Mouse (Mus musculus): ENCODE results near the gene Gja10. TPM values are rescaled to one million over a fixed set of nuclear protein-coding genes. Genes with fewer than 3 reads are reported as not detected.

Gene Gja10
- polyA plus RNA-seq, 1 experiment = not detected

- TF ChIP-seq CTCF (IDR thresholded peaks at IDR 0.05; ENCODE audit: borderline replicate concordance, extremely low read depth, insufficient read depth, insufficient read length) (peak; percentile 49; the same call in 1 of the 2 replicates), POLR2A (IDR thresholded peaks at IDR 0.05; ENCODE audit: borderline replicate concordance, extremely low read depth, insufficient read depth, insufficient read length, poor library complexity, severe bottlenecking) (no peak)
- peak; percentile 88 for DNase-seq (ENCODE audit: low read depth)
These were observed 41.6 kb downstream of the Gja10 start for GRCm38 (mm10) chr4:32560724-32561554.

GRCm38 (mm10) chr4:32560246-32560645 is 42.3 kb downstream of the Gja10 start:
- DNase-seq (ENCODE audit: low read depth) = peak; percentile 63
- TF ChIP-seq CTCF (IDR thresholded peaks at IDR 0.05; ENCODE audit: borderline replicate concordance, extremely low read depth, insufficient read depth, insufficient read length) (no peak), POLR2A (IDR thresholded peaks at IDR 0.05; ENCODE audit: borderline replicate concordance, extremely low read depth, insufficient read depth, insufficient read length, poor library complexity, severe bottlenecking) (no peak)

- TF ChIP-seq CTCF (IDR thresholded peaks at IDR 0.05; ENCODE audit: borderline replicate concordance, extremely low read depth, insufficient read depth, insufficient read length) (no peak), POLR2A (IDR thresholded peaks at IDR 0.05; ENCODE audit: borderline replicate concordance, extremely low read depth, insufficient read depth, insufficient read length, poor library complexity, severe bottlenecking) (no peak)
- DNase-seq (ENCODE audit: low read depth) = no peak
These were observed 47.1 kb downstream of the Gja10 start for GRCm38 (mm10) chr4:32555506-32555905.

GRCm38 (mm10) chr4:32551337-32551736 is 51.2 kb downstream of the Gja10 start:
- TF ChIP-seq CTCF (IDR thresholded peaks at IDR 0.05; ENCODE audit: borderline replicate concordance, extremely low read depth, insufficient read depth, insufficient read length) (peak; percentile 59), POLR2A (IDR thresholded peaks at IDR 0.05; ENCODE audit: borderline replicate concordance, extremely low read depth, insufficient read depth, insufficient read length, poor library complexity, severe bottlenecking) (no peak)
- peak; percentile 59 for DNase-seq (ENCODE audit: low read depth)

GRCm38 (mm10) chr4:32549150-32549549 is 53.4 kb downstream of the Gja10 start:
- TF ChIP-seq POLR2A (IDR thresholded peaks at IDR 0.05; ENCODE audit: borderline replicate concordance, extremely low read depth, insufficient read depth, insufficient read length, poor library complexity, severe bottlenecking) (no peak), CTCF (IDR thresholded peaks at IDR 0.05; ENCODE audit: borderline replicate concordance, extremely low read depth, insufficient read depth, insufficient read length) (no peak)
- no peak for DNase-seq (ENCODE audit: low read depth)

Other genes starting within 250 kb of the Gja10 start
- 10.9 and 12.1 TPM in 2 replicates for gene Casp8ap2, start 12.7 kb upstream of the Gja10 start, polyA plus RNA-seq (2012; rRNA removed)
- gene Mdn1, start 54.4 kb upstream of the Gja10 start, polyA plus RNA-seq (2012; rRNA removed) = 35.2 and 43.6 TPM in 2 replicates
- gene Lyrm2, start 197.5 kb upstream of the Gja10 start, polyA plus RNA-seq (2012; rRNA removed) = 78.9 and 84.0 TPM in 2 replicates